Mouse (Mus musculus) limb, embryonic 14.5 days (tissue): ENCODE results near the gene Ezh1. TPM values are rescaled to one million over a fixed set of nuclear protein-coding genes. Genes with fewer than 3 reads are reported as not detected.

Experiments
- ATAC-seq: fragments of 200-750 bp; cut with Nextera tagmentation; 2 replicates; pipeline ENCODE4 v1.8.0; 2017; ENCODE audit warnings: low read depth, moderate number of reproducible peaks, moderate TSS enrichment; ENCODE audit not compliant: low FRiP score
- DNase-seq: peaks from one replicate; pipeline ENCODE4 v3.0.0-alpha.2; 2015; ENCODE audit warnings: low spot score
- H3K27ac ChIP-seq: fragments of 300-500 bp; sonication (generic); replicated peaks from 2 replicates; pipeline ENCODE4 v1.5.1; 2014; ENCODE audit warnings: low read depth, mild to moderate bottlenecking, low read length, moderate library complexity, mixed read lengths
- H3K27me3 ChIP-seq: fragments of 300-500 bp; sonication (generic); 2 replicates; pipeline ENCODE4 v1.6.1; 2014; ENCODE audit warnings: low read length, mixed read lengths; ENCODE audit not compliant: control insufficient read depth, insufficient read depth
- H3K36me3 ChIP-seq: fragments of 300-500 bp; sonication (generic); 2 replicates; pipeline ENCODE4 v1.6.1; 2014; ENCODE audit warnings: mild to moderate bottlenecking, low read length, moderate library complexity, mixed read lengths; ENCODE audit not compliant: control insufficient read depth, insufficient read depth
- H3K4me1 ChIP-seq: fragments of 300-500 bp; sonication (generic); 2 replicates; pipeline ENCODE4 v1.6.1; 2014; ENCODE audit warnings: antibody characterized with exemption, low read length, mixed read lengths; ENCODE audit not compliant: control insufficient read depth, insufficient read depth
- H3K4me2 ChIP-seq: fragments of 300-500 bp; sonication (generic); replicated peaks from 2 replicates; pipeline ENCODE4 v1.6.1; 2014; ENCODE audit warnings: low read depth, mild to moderate bottlenecking, low read length, moderate library complexity; ENCODE audit not compliant: severe bottlenecking
- H3K4me3 ChIP-seq: fragments of 300-500 bp; sonication (generic); replicated peaks from 2 replicates; pipeline ENCODE4 v1.5.1; 2014; ENCODE audit warnings: low read length
- H3K9ac ChIP-seq: fragments of 300-500 bp; sonication (generic); 2 replicates; pipeline ENCODE4 v1.6.1; 2014; ENCODE audit warnings: mild to moderate bottlenecking, low read depth, low read length, moderate library complexity; ENCODE audit not compliant: severe bottlenecking
- H3K9me3 ChIP-seq: fragments of 300-500 bp; sonication (generic); 2 replicates; pipeline ENCODE4 v1.6.1; 2016; ENCODE audit warnings: low read length; ENCODE audit not compliant: control insufficient read depth
- POLR2A ChIP-seq: fragments of 200-500 bp; IDR thresholded peaks from 2 replicates; pipeline ENCODE4 v1.8.0; 2012; ENCODE audit warnings: inconsistent platforms, mild to moderate bottlenecking, moderate library complexity, borderline replicate concordance; ENCODE audit not compliant: insufficient read depth, insufficient read length; ENCODE audit errors: extremely low read depth
- WGBS: fragments of 180-500 bp; shearing (Covaris S2); extraction: QIAGEN DNeasy Blood & Tissue Kit; methylation state at CpG from one replicate; pipeline ENCODE4 v1.1.7; 2014; 5-methylcytosine and 5-hydroxymethylcytosine counted together
- polyA plus RNA-seq, 2 experiments: library from polyadenylated mRNA; depleted of rRNA in 1 of 2; stranded (reverse) in 1 of 2; unstranded in 1 of 2; fragments of >200 nt; fragmentation: Nextera tagmentation in 1 of 2; extraction: Ambion mirVana in 1 of 2; gene quantifications; 2 replicates each; pipeline versions ENCODE4 v1.2.1 to v1.2.3; 2012 to 2014

The Ezh1 gene
- polyA plus RNA-seq, 2 experiments, result 14.4 to 28.4 TPM

DNA sequence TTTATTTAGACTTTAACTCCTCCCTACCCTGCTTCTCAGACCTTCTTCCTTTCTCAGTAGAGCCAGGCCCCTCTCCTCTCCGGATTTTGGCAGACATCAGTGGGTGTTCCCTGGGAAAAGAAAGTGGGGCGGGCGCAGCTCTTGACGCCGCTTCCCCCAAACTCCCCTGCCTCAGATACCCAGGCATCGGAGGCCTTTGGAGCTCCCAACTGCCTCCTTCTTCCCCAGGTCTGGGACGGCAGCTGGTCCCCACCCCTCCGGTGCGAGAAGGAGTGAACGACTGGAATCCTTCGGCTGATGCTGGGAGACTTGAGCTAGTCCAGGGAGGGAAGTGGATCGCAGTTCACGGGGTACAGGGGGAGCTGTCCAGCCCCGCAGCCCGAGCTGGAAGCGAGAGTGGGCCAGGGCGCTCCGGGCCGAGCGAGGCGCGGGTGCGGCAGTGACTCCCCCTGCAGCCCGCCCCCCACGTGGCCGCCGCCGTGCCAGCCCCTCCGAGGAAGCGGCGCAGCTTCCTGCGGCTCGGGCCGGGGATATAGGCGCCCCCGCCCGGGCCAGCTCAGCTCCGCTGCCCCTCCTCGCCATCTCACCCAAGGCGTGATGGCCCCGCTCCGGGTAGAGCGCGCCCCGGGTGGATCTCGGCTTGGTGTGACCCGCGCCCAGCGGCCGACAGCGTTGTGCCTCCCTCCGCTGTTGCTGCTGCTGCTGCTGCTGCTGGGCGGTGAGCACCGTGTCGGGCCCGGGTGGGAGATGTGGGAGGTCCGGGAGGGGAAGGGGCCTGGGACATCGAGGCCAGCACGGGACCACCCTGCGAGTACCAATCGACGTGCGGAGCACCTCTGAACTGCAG, 19.8 kb upstream of the Ezh1 start, which contains the start of gene Ramp2:
Gene Ramp2 (plus strand): TSS at position 174 of the 847 bp plus-strand sequence.
- H3K27ac ChIP-seq, result 0 out of 2 replicates have a peak within 1 kb of the TSS, but pooled peaks have one; percentile 63
- no peak for TF ChIP-seq POLR2A
- peak within 1 kb of the TSS; percentile 97 for H3K4me2 ChIP-seq
- peaks cover 14% of the 10 kb centered on the region; the same call in 1 of the 2 replicates for H3K4me1 ChIP-seq
- peak within 1 kb of the TSS; percentile 75 for H3K9ac ChIP-seq
- DNase-seq (no peak), ATAC-seq (peak; percentile 62)
- no peaks in the 10 kb centered on the region for H3K9me3 ChIP-seq
- no peaks in the 10 kb centered on the region for H3K36me3 ChIP-seq
- H3K4me3 ChIP-seq, result peak within 1 kb of the TSS; percentile 61
- no peaks in the 10 kb centered on the region for H3K27me3 ChIP-seq
- WGBS, result under 1% methylated on average over 48 of the region's 63 CpGs

DNA sequence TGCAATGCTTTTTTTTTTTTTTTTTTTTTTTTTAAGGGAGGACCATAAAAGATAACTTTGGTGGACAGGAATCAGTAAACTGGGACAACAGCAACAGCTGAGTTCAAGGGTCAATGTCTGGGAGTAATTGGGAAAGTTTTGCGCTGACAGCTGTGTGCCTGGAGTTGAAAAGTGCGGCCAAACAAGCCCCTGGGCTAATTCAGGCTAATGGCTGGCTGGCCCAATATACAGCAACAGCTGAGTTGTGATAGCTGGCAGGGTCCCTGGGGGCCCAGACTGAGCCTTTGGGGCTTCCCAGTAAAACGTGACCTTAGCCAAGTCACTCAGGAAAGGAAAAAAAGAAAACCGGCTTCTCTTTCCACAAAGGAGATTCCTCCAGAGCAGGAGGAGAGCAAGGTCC, 18.8 kb upstream of the Ezh1 start:
- DNase-seq, result no peak
- H3K4me2 ChIP-seq, result peak overlapping the region; percentile 97; the same call in 1 of the 2 replicates
- H3K9ac ChIP-seq, result no peak overlapping the region
- WGBS, result 6% methylated on average over 4 of the region's 4 CpGs
- H3K4me3 ChIP-seq, result 0 out of 2 replicates have a peak overlapping the region, but pooled peaks have one; percentile 61
- H3K9me3 ChIP-seq, result no peaks in the 10 kb centered on the region
- no peaks in the 10 kb centered on the region for H3K36me3 ChIP-seq
- peaks cover 14% of the 10 kb centered on the region; the same call in 1 of the 2 replicates for H3K4me1 ChIP-seq
- no peaks in the 10 kb centered on the region for H3K27me3 ChIP-seq
- no peak overlapping the region for H3K27ac ChIP-seq
- ATAC-seq, result no peak; the same call in 1 of the 2 replicates
- no peak for TF ChIP-seq POLR2A

DNA sequence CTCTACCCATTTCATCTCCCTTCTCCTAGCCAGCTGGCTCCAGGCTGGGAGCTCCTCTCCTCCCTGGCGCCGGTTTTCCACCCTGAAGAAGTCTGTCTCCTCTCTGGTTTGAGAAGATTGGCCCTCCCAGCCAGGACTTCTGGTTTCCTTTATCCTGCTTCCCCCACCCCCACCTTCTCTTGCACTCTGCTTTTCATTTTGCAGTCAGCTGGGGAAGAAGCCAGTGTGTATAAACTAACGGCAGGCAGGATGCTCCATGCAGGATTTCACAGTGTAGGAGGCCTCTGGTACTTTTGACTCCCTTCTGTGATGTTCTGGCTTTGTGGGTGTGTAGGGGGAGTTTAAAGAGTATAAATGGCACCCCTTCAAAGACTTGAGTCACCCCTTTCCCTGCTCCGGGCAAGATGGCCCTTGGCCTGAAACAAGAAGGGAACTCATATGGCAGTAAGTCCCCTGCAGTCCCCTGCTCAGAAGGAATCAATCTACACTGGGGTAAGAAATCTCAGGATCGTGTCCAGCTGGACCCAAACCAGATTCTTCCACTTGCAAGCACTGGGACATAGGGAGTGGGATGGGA, 11.9 kb upstream of the Ezh1 start:
- Histone ChIP-seq H3K4me3 (no peak overlapping the region), H3K27ac (peak overlapping the region; percentile 45), H3K4me2 (no peak overlapping the region), H3K9me3 (no peaks in the 10 kb centered on the region), H3K4me1 (no peaks in the 10 kb centered on the region), H3K9ac (no peak overlapping the region), H3K27me3 (no peaks in the 10 kb centered on the region), H3K36me3 (no peaks in the 10 kb centered on the region)
- ATAC-seq, result no peak; the same call in 1 of the 2 replicates
- 23% methylated on average over 5 of the region's 5 CpGs for WGBS
- no peak for TF ChIP-seq POLR2A
- peak; percentile 50 for DNase-seq

- no peak overlapping the region for H3K27ac ChIP-seq
- H3K36me3 ChIP-seq, result no peaks in the 10 kb centered on the region
- H3K4me2 ChIP-seq, result no peak overlapping the region
- H3K9ac ChIP-seq, result no peak overlapping the region
- no peak for ATAC-seq
- no peak for TF ChIP-seq POLR2A
- DNase-seq, result no peak
- H3K9me3 ChIP-seq, result no peaks in the 10 kb centered on the region
- no peak overlapping the region for H3K4me3 ChIP-seq
- WGBS, result 91% methylated on average over 5 of the region's 5 CpGs
- peaks cover 8% of the 10 kb centered on the region for H3K4me1 ChIP-seq
- no peaks in the 10 kb centered on the region for H3K27me3 ChIP-seq
These were observed 10.5 kb upstream of the Ezh1 start for GRCm38 (mm10) chr11:101236782-101237181.

DNA sequence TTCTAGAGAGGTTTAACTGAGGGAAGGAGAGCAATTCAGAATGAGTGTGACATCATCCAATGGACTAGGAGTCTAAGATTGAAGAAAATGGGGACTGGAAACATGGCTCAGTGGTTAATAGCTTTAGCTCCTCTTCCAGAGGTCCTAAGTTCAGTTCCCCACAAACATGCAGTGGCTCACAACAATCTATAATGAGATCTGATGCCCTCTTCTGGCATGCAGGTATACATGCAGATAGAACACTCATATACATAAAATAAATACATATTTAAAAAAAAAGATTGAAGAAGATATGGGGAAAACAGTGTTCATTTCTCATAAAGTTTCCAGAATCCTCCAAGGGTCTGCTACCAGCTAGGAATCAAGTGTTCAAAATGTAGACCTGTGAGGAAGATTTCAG, 9.2 kb upstream of the Ezh1 start:
- H3K27me3 ChIP-seq, result no peaks in the 10 kb centered on the region
- DNase-seq (no peak), ATAC-seq (no peak)
- H3K27ac ChIP-seq, result no peak overlapping the region
- H3K4me1 ChIP-seq, result peaks cover 21% of the 10 kb centered on the region
- H3K4me3 ChIP-seq, result no peak overlapping the region
- H3K9ac ChIP-seq, result no peak overlapping the region
- no peak for TF ChIP-seq POLR2A
- no peaks in the 10 kb centered on the region for H3K36me3 ChIP-seq
- no peaks in the 10 kb centered on the region for H3K9me3 ChIP-seq
- H3K4me2 ChIP-seq, result no peak overlapping the region
